Comparison of ENCODE assay signal across 8 mouse cellular contexts in the genomic region with DNA sequence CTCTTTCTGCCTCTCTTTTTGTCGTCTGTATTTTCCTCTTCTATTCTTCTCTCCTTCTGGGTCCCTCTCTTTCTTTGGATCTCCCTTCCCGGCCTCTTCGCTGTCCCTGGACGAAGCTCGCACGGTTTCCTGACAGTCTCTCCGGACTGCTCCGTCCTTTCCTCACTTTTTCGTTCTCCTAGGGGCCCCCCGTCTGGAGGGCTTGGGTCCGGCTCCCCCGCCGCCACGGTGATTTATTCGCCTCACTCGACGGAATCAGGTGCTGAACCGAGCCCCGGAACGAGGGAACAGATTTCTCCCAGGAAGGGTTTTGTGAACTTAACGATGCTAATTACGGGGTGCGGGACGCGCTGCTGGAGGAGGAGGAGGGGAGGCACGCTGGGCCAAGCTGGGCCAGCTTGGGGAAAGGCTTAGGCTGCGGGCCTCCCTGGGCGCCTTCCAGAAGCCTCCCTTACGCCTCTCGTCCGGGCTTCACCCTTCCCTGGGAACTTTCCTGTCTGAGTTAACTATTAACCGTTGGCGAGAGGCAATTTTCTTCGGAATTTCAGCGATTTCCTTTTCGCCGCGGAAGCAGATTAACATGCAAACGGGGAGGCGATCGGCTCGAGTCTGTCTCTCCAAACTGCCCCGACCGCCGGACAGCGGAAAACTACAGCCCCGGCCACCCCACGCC. TPM values are rescaled to one million over a fixed set of nuclear protein-coding genes. Genes with fewer than 3 reads are reported as not detected.
DNase-seq lines count a peak whose midpoint lies in the region; ATAC-seq and TF ChIP-seq lines count a peak whose summit lies in the region.

No protein-coding gene starts in this region.

- H3K9ac ChIP-seq in liver, adult 2 months (ENCODE audit: low read depth, low read length), result 0 out of 2 replicates have a peak overlapping the region, but pooled peaks have one; percentile 21
- peak overlapping the region; percentile 28; the same call in 1 of the 2 replicates for H3K9ac ChIP-seq in hindbrain, embryonic 11.5 days (ENCODE audit: low read depth, low read length)

- no peaks in the 10 kb centered on the region for H3K79me2 ChIP-seq in liver, adult 2 months (ENCODE audit: control insufficient read depth, insufficient read depth, low read length)

- H3K9me3 ChIP-seq in hindbrain, embryonic 11.5 days (ENCODE audit: control insufficient read depth, low read length), result no peaks in the 10 kb centered on the region
- no peaks in the 10 kb centered on the region for H3K9me3 ChIP-seq in limb, embryonic 10.5 days (replicated peaks)

- H3K4me3 ChIP-seq in liver, adult 2 months (ENCODE audit: insufficient read depth, low read depth, low read length), result peak overlapping the region; percentile 30; the same call in 1 of the 2 replicates
- H3K4me3 ChIP-seq in hindbrain, embryonic 11.5 days (ENCODE audit: low read depth, low read length), result peak overlapping the region; percentile 20
- peak overlapping the region; percentile 35 for H3K4me3 ChIP-seq in limb, embryonic 10.5 days
- peak overlapping the region; percentile 25 for H3K4me3 ChIP-seq in small intestine, adult 2 months (ENCODE audit: low read depth, low read length)

- peak; percentile 55 for DNase-seq in liver, adult 2 months (ENCODE audit: extremely low read depth, low read depth, low spot score)
- DNase-seq in liver, result no peak
- DNase-seq in hindbrain, embryonic 11.5 days (ENCODE audit: low spot score), result peak; percentile 59
- DNase-seq in limb, embryonic 10.5 days (ENCODE audit: low spot score), result peak; percentile 64
- DNase-seq in left cerebral cortex, adult 9 months (ENCODE audit: low spot score in 2 of 2), result no peak
- no peak for DNase-seq in spleen, postnatal 14 days (ENCODE audit: low spot score in 2 of 2)

- H3K4me1 ChIP-seq in liver, adult 2 months (ENCODE audit: control insufficient read depth, insufficient read depth, low read length), result peaks cover 6% of the 10 kb centered on the region; the same call in 1 of the 2 replicates
- H3K4me1 ChIP-seq in hindbrain, embryonic 11.5 days (replicated peaks; ENCODE audit: control insufficient read depth, insufficient read depth, low read length), result no peaks in the 10 kb centered on the region; the same call in none of the 2 replicates
- H3K4me1 ChIP-seq in limb, embryonic 10.5 days, result peaks cover 29% of the 10 kb centered on the region
- peaks cover 5% of the 10 kb centered on the region for H3K4me1 ChIP-seq in small intestine, adult 2 months (ENCODE audit: control insufficient read depth, insufficient read depth, insufficient read length, low read length)

- H3K27ac ChIP-seq in liver, adult 2 months (replicated peaks; ENCODE audit: insufficient read depth, low read depth, low read length), result no peak overlapping the region
- peak overlapping the region; percentile 51; the same call in 1 of the 2 replicates for H3K27ac ChIP-seq in hindbrain, embryonic 11.5 days (ENCODE audit: low read depth, low read length)
- 0 out of 2 replicates have a peak overlapping the region, but pooled peaks have one; percentile 8 for H3K27ac ChIP-seq in limb, embryonic 10.5 days
- H3K27ac ChIP-seq in small intestine, adult 2 months (ENCODE audit: insufficient read depth, low read depth, low read length), result no peak overlapping the region

- no peak for ATAC-seq in hindbrain, embryonic 11.5 days (ENCODE audit: low FRiP score)
- ATAC-seq in CD4-positive, CD25-positive, alpha-beta regulatory T cell, adult 4 months, result no peak

- 2% methylated on average over 48 of the region's 48 CpGs for WGBS in liver, adult 2 months
- under 1% methylated on average over 48 of the region's 48 CpGs for WGBS in hindbrain, embryonic 11.5 days
- under 1% methylated on average over 48 of the region's 48 CpGs for whole genome bisulfite sequencing in limb, embryonic 10.5 days
- WGBS in small intestine, adult 2 months, result 2% methylated on average over 48 of the region's 48 CpGs

- no peaks in the 10 kb centered on the region for H3K36me3 ChIP-seq in liver, adult 2 months (ENCODE audit: control insufficient read depth, insufficient read depth, low read length)
- H3K36me3 ChIP-seq in hindbrain, embryonic 11.5 days (ENCODE audit: control insufficient read depth, insufficient read depth, low read length), result no peaks in the 10 kb centered on the region
- no peaks in the 10 kb centered on the region for H3K36me3 ChIP-seq in limb, embryonic 10.5 days
- H3K36me3 ChIP-seq in small intestine, adult 2 months (ENCODE audit: control insufficient read depth, insufficient read depth, low read length), result no peaks in the 10 kb centered on the region

- H3K27me3 ChIP-seq in liver, adult 2 months (ENCODE audit: control insufficient read depth, insufficient read depth, low read length), result peaks cover 25% of the 10 kb centered on the region; the same call in 1 of the 2 replicates
- H3K27me3 ChIP-seq in hindbrain, embryonic 11.5 days (ENCODE audit: control insufficient read depth, insufficient read depth, low read length), result peaks cover 84% of the 10 kb centered on the region
- H3K27me3 ChIP-seq in limb, embryonic 10.5 days (ENCODE audit: low read depth, poor library complexity, severe bottlenecking), result peaks cover 100% of the 10 kb centered on the region
- H3K27me3 ChIP-seq in small intestine, adult 2 months (ENCODE audit: control insufficient read depth, insufficient read depth, low read length), result peaks cover 51% of the 10 kb centered on the region

- H3K4me2 ChIP-seq in hindbrain, embryonic 11.5 days (replicated peaks; ENCODE audit: low read depth, low read length), result peak overlapping the region; percentile 32

- TF ChIP-seq POLR2A in liver, adult 2 months (IDR thresholded peaks at IDR 0.05; ENCODE audit: extremely low read depth, insufficient read depth, low read length), result no peak
- TF ChIP-seq POLR2A in small intestine, adult 2 months (IDR thresholded peaks at IDR 0.05; ENCODE audit: low read depth, low read length), result no peak

- TF ChIP-seq CTCF in liver, adult 2 months (IDR thresholded peaks at IDR 0.05; ENCODE audit: low read depth, low read length), result no peak
- TF ChIP-seq CTCF in small intestine, adult 2 months (IDR thresholded peaks at IDR 0.05; ENCODE audit: extremely low read depth, insufficient read length, insufficient replicate concordance, low read depth, low read length), result no peak

RNA-seq across cellular contexts. Expression of gene Pax2, which starts 14.6 kb away (rescaled TPM):
- not detected in 2 replicates for total RNA-seq in liver, adult 2 months (2014; rRNA removed)
- not detected in 2 replicates for polyA plus RNA-seq in liver, adult 2 months (2012; rRNA removed)
- polyA plus RNA-seq in hindbrain, embryonic 11.5 days (2014; fragmentation: Nextera tagmentation; extraction: Ambion mirVana), result 9.3 and 11.1 TPM in 2 replicates
- polyA plus RNA-seq in limb, embryonic 10.5 days (2016; fragmentation: Nextera tagmentation; extraction: Ambion mirVana), result 0.05 and 0.20 TPM in 2 replicates
- polyA plus RNA-seq in small intestine, adult 2 months (2012; rRNA removed), result not detected in 2 replicates
- under 1 TPM in 1 of 2 experiments, not detected in 1; 0.13 TPM for polyA plus RNA-seq in CD4-positive, CD25-positive, alpha-beta regulatory T cell, adult 4 months (2017; shearing (Covaris generic))

Comparison
In these comparisons a context has a peak if more than half of its experiments do, and no peak if none do; other contexts are left out.
1. DNase-seq: peak in liver, adult 2 months (single experiment), hindbrain, embryonic 11.5 days (single experiment) and limb, embryonic 10.5 days (single experiment); none in liver (single experiment), left cerebral cortex, adult 9 months (0 of 2) and spleen, postnatal 14 days (0 of 2).
2. H3K27ac ChIP-seq: peak in hindbrain, embryonic 11.5 days (single experiment) and limb, embryonic 10.5 days (single experiment); none in liver, adult 2 months (single experiment) and small intestine, adult 2 months (single experiment).
3. Peak in every context shown above with its lines, with median percentiles within 50 percentile points of each other: H3K4me3 ChIP-seq.